Mouse (Mus musculus): ENCODE measurements around the gene C5ar2. TPM values are rescaled to one million over a fixed set of nuclear protein-coding genes. Genes with fewer than 3 reads are reported as not detected.

C5ar2 gene
- total RNA-seq, 4 experiments from 2014 or later = 0.54 to 1.7 (median 1.1) TPM

DNA sequence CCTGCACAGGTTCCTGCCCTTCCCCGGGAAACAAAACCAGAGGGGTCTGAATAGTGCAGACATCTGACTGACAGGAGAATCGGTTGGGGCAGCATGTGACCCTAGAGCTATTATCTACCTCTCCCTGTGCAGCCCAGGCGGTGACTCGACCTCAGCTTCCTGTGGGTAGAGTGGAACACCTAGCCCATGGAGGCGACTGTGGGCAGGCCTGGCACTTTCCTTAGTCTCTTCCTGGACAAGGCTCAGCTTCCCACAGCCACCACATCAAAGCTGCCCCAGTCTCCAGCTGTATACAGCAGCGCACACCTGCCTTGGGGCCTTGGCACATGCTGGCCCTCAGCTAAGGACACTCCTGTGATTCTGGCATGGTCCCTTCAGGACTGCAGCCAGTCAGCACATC, 42.8 kb downstream of the C5ar2 start:
- DNase-seq (ENCODE audit: low spot score in 2 of 2) = no peak

DNA sequence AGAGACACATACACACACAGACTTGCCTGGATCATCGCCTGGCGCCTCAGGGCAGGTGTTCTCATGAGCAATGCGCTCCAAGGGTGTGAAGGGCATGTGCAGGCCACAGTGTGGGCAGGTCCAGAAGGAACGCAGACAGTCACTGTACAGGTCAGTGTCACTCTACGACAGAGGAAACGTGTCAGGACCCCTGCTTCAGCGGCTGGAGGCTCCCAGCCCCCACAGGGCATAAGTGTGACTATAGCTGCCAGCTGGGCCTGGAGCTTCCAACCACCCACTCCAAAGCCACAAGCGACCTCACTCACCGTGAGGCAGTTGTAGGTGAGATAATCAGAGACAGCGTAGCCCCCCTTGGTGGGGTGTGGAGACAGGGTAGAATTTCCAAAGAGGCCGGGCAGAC, 45.4 kb downstream of the C5ar2 start:
- DNase-seq (ENCODE audit: low spot score in 2 of 2) = no peak

DNA sequence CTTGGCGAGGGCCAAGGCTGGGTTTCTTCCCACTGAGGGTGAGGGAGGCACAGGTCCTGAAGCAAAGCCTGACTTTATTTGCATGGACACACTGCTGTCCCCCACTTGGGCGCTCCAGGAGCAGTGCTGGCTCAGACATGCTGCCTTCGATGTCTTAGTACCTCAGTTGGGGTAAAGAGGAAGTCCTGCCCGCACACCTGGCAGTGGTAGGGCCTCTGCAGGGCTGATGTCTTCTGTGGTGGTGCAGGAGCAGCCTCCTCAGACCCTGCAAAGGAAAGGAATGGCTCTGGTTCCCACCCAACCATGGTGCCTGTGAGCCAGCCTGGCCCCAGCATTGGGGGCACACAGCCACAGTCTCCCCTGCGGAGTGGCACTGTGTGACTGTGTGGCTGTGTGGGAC, 46.8 kb downstream of the C5ar2 start:
- DNase-seq (ENCODE audit: low spot score in 2 of 2) = no peak

DNA sequence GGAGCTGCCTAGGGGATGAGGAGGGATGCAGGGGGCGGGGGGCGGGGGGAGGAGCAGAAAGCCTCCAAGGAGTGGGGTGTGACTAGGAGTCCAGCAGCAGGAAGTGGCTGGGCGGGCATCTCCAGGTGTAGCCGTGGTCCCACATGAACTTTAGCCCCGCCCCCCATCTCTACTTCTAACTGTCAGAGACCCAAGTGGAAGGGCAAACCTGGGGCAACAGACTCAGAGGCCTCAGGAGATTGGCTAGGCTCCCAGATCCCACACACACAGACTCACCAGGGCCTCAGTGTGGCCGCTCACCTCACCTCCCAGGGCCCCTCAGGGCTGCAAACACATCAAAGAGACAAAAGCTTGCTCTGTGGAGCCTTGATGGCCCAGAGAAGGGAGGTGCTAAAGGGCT, 47.3 kb downstream of the C5ar2 start:
- no peak for DNase-seq (ENCODE audit: low spot score in 2 of 2)

DNA sequence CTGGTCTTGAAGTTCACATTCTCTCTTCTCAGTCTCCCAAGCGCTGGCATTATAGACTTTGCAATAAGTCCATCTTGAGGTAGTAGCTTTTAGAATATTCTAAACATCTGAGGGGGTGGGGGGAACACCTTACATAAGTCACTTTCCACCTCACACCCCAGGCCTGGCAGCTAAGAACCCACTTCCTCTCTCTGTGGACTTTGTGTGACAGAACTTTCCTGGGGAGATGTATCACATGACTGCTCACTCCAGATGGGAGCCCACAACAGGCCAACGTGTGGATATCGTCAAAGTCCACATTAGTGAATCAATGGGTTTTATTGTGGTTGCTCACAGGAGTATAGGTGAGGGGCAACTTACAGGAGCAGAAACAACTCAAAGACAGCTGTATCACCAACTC, 50.3 kb downstream of the C5ar2 start:
- no peak for DNase-seq (ENCODE audit: low spot score in 2 of 2)

DNA sequence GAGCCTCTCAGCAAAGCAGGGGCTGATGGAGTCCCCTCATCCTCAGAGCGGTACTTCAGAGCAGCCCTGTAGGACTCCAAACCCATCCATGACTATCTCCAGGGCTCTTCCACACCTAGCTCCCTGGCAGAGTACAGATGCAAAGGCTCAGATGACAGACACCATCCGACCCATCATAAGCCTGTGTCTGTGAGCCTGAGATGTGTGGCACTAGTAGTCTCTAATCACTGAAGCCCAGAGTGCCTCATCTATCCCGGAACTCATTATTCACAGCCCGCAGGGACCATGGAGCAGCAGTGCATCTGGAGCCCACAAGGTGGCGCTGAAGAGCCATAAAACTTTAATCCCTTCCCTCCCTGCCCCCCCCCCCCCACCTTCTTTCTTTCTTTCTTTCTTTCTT, 51.6 kb downstream of the C5ar2 start:
- peak; percentile 64 to 86 for DNase-seq (ENCODE audit: low spot score in 2 of 2)

DNA sequence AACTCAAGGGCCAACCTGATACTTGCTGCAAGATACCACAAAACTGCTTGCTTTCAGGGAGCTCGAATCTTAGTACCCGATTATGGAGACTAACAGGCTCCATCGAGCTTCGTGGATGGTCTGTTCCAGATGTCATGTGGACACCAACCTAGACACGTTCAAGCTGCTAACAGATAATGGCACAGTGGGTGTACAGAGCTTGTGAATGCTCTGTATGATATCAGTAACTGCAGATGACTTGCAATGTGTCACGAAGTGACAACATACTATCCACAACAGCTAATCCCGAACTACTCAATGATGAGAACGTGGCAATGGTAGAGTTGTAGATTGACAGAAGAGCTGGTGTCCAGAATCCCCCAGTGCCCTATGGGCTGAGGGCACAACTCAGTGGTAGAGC, 56.5 kb downstream of the C5ar2 start:
- no peak for DNase-seq (ENCODE audit: low spot score in 2 of 2)

Other genes starting within 250 kb of the C5ar2 start
- 10 to 100 TPM; 15.4 to 20.0 (median 17.2) TPM for gene Bicra, start 196.2 kb downstream of the C5ar2 start, total RNA-seq (2022)
- gene Zfp541, start 182.3 kb downstream of the C5ar2 start, total RNA-seq (2022) = under 1 TPM; 0.67 to 0.98 (median 0.84) TPM
- 100 to 1,000 TPM; 289 to 306 (median 297) TPM for gene Napa, start 145.7 kb downstream of the C5ar2 start, total RNA-seq (2022)
- 10 to 100 TPM; 35.4 to 47.0 (median 41.5) TPM for gene Kptn, start 124.3 kb downstream of the C5ar2 start, total RNA-seq (2022)
- gene Slc8a2, start 114.3 kb downstream of the C5ar2 start, total RNA-seq (2022) = 100 to 1,000 TPM; 237 to 262 (median 255) TPM
- gene Meis3, start 69.1 kb downstream of the C5ar2 start, total RNA-seq (2022) = 10 to 100 TPM; 36.4 to 42.8 (median 40.1) TPM
- gene Dhx34, start 22.1 kb downstream of the C5ar2 start, total RNA-seq (2022) = 10 to 100 TPM; 12.4 to 17.6 (median 13.5) TPM
- gene C5ar1, start 15.4 kb upstream of the C5ar2 start, total RNA-seq (2022) = 1 to 10 TPM in 3 of 4 experiments, under 1 TPM in 1; 0.61 to 5.4 (median 3.0) TPM
- gene Inafm1, start 29.5 kb upstream of the C5ar2 start, total RNA-seq (2022) = 10 to 100 TPM; 30.9 to 39.3 (median 33.1) TPM
- gene Ccdc9, start 42.6 kb upstream of the C5ar2 start, total RNA-seq (2022) = 10 to 100 TPM; 72.6 to 88.3 (median 86.3) TPM
- gene Bbc3, start 64.2 kb upstream of the C5ar2 start, total RNA-seq (2022) = 10 to 100 TPM in 3 of 4 experiments, 1 to 10 TPM in 1; 8.9 to 14.4 (median 10.9) TPM
- 10 to 100 TPM; 89.6 to 93.3 (median 91.9) TPM for gene Sae1, start 143.7 kb upstream of the C5ar2 start, total RNA-seq (2022)
- 10 to 100 TPM; 43.3 to 50.2 (median 47.1) TPM for gene Zc3h4, start 156.8 kb upstream of the C5ar2 start, total RNA-seq (2022)
- gene Tmem160, start 208.6 kb upstream of the C5ar2 start, total RNA-seq (2022) = 10 to 100 TPM; 53.2 to 76.7 (median 67.9) TPM
- 10 to 100 TPM; 14.0 to 17.1 (median 15.5) TPM for gene Npas1, start 233.6 kb upstream of the C5ar2 start, total RNA-seq (2022)